Mouse (Mus musculus) CH12.LX (cell line): ENCODE results near the gene Wdr92.

ENCODE experiments used
- CHD1 ChIP-seq: IDR thresholded peaks from 2 replicates; pipeline ENCODE4 v1.6.1; 2012; ENCODE audit warnings: low read depth, low read length, improper control_type of control experiment, inconsistent platforms
- CTCF ChIP-seq, 2 experiments: IDR thresholded peaks in 1 of 2; conservative IDR thresholded peaks in 1 of 2; 2 replicates each; pipeline ENCODE4 v1.5.1; 2011 to 2012; ENCODE audit warnings: low read depth in 2 of 2, low read length in 2 of 2, improper control_type of control experiment in 1 of 2, inconsistent platforms in 1 of 2, mild to moderate bottlenecking in 1 of 2, moderate library complexity in 1 of 2
- E2F4 ChIP-seq: IDR thresholded peaks from 2 replicates; pipeline ENCODE4 v1.6.1; 2011; ENCODE audit warnings: low read depth, low read length, improper control_type of control experiment; ENCODE audit not compliant: insufficient replicate concordance
- MAX ChIP-seq: IDR thresholded peaks from 2 replicates; pipeline ENCODE4 v1.6.1; 2011; ENCODE audit warnings: low read length, improper control_type of control experiment
- POLR2A ChIP-seq: IDR thresholded peaks from 2 replicates; pipeline ENCODE4 v1.6.1; 2011; ENCODE audit warnings: low read depth, mild to moderate bottlenecking, improper control_type of control experiment, low read length

GRCm38 (mm10) chr11:17166627-17167026 is 15.3 kb upstream of the Wdr92 start:
- no peak for TF ChIP-seq MAX
- no peak for TF ChIP-seq CTCF (conservative IDR thresholded peaks at IDR 0.05 in 1 of 2, IDR thresholded peaks at IDR 0.05 in 1 of 2; ENCODE audit: low read depth in 2 of 2, low read length in 2 of 2)
- TF ChIP-seq E2F4: no peak
- TF ChIP-seq CHD1: no peak
- TF ChIP-seq POLR2A: no peak
